ENCODE assay signal across 9 mouse cellular contexts in the genomic region with DNA sequence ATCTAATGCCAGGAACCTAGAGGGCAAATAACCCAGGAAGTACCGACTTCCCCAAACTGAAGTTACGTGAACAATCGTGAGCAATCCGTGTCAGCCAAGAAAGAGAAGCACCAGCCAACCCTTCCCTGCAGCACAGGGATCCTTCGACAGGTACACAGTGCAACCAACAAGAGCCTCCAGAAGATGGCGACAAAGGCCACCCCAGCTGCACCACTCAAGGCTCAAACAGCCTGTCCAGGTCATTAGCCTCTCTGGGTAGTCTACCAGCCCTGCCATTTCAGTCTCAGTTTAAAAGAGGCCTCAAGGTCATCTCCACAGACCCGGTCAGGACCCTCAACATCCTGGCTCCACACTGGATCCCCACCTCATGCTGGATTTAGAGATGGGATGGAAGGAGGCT. TPM values are rescaled to one million over a fixed set of nuclear protein-coding genes. Genes with fewer than 3 reads are reported as not detected.
DNase-seq lines count a peak whose midpoint lies in the region; ATAC-seq and TF ChIP-seq lines count a peak whose summit lies in the region.
"Had no signal": no experiment of that assay in that cellular context is flagged by ENCODE, and none has a peak within 500 bp of the region (broad histone marks: within the 10 kb centered on the region; RNA-seq: fewer than 3 reads in every experiment).

No protein-coding gene starts in this region.

- ATAC-seq in hindbrain, postnatal 0 days, result peak; percentile 72; the same call in 1 of the 2 replicates
- ATAC-seq in midbrain, embryonic 13.5 days, result peak; percentile 59; the same call in 1 of the 2 replicates

- peak; percentile 95 for TF ChIP-seq CTCF in hindbrain, postnatal 0 days (IDR thresholded peaks at IDR 0.05; ENCODE audit: low read depth)

- DNase-seq in ovary, postnatal 14 days (ENCODE audit: low spot score), result peak; percentile 43
- no peak for DNase-seq in ovary, adult 18-20 months (ENCODE audit: low spot score)
- peak; percentile 71 for DNase-seq in cerebellum, adult 9-10 months
- DNase-seq in gastrocnemius, adult 18-20 months (ENCODE audit: low spot score), result peak; percentile 69
- DNase-seq in hindbrain, postnatal 0 days (ENCODE audit: low spot score), result peak; percentile 81
- peak; percentile 50 to 59 for DNase-seq in left cerebral cortex, postnatal 36 days (ENCODE audit: low spot score in 2 of 2)
- peak; percentile 25 to 37 for DNase-seq in spleen, postnatal 36 days (ENCODE audit: low spot score in 2 of 2)

- no peak overlapping the region for H3K4me3 ChIP-seq in hindbrain, postnatal 0 days (ENCODE audit: low read length)
- no peak overlapping the region for H3K4me3 ChIP-seq in midbrain, embryonic 13.5 days (replicated peaks)
- H3K4me3 ChIP-seq: liver, embryonic 15.5 days had no signal

- no peaks in the 10 kb centered on the region for H3K9me3 ChIP-seq in hindbrain, postnatal 0 days (ENCODE audit: low read length)
- H3K9me3 ChIP-seq in midbrain, embryonic 13.5 days, result no peaks in the 10 kb centered on the region
- H3K9me3 ChIP-seq: liver, embryonic 15.5 days had no signal

- WGBS in hindbrain, postnatal 0 days, result 24% methylated on average over 7 of the region's 7 CpGs
- WGBS in midbrain, embryonic 13.5 days, result 34% methylated on average over 7 of the region's 7 CpGs

- H3K9ac ChIP-seq in hindbrain, postnatal 0 days (replicated peaks; ENCODE audit: low read length), result no peak overlapping the region
- H3K9ac ChIP-seq in midbrain, embryonic 13.5 days (replicated peaks), result no peak overlapping the region
- H3K9ac ChIP-seq: liver, embryonic 15.5 days had no signal

- intact Hi-C loops in left cerebral cortex, postnatal 36 days (cut with DNase I), result loop anchor here (2.0 to 5.0 kb wide), 2 partner anchors 40 to 85 kb away; no protein-coding TSS in a partner anchor

- H3K4me2 ChIP-seq in hindbrain, postnatal 0 days (ENCODE audit: low read depth, low read length), result no peak overlapping the region
- H3K4me2 ChIP-seq in midbrain, embryonic 13.5 days (replicated peaks), result no peak overlapping the region
- H3K4me2 ChIP-seq: liver, embryonic 15.5 days had no signal

- no peaks in the 10 kb centered on the region for H3K4me1 ChIP-seq in hindbrain, postnatal 0 days (ENCODE audit: insufficient read depth, low read length)
- peaks cover 26% of the 10 kb centered on the region for H3K4me1 ChIP-seq in midbrain, embryonic 13.5 days (replicated peaks)

- H3K36me3 ChIP-seq in hindbrain, postnatal 0 days (ENCODE audit: insufficient read depth, low read length), result no peaks in the 10 kb centered on the region
- no peaks in the 10 kb centered on the region for H3K36me3 ChIP-seq in midbrain, embryonic 13.5 days
- H3K36me3 ChIP-seq: liver, embryonic 15.5 days had no signal

- no peak overlapping the region for H3K27ac ChIP-seq in hindbrain, postnatal 0 days
- no peak overlapping the region for H3K27ac ChIP-seq in midbrain, embryonic 13.5 days
- H3K27ac ChIP-seq: liver, embryonic 15.5 days had no signal

- H3K27me3 ChIP-seq in hindbrain, postnatal 0 days (ENCODE audit: insufficient read depth, low read length), result no peaks in the 10 kb centered on the region
- H3K27me3 ChIP-seq in midbrain, embryonic 13.5 days, result 0 out of 2 replicates have a peak, but pooled peaks cover 3% of the 10 kb centered on the region
- H3K27me3 ChIP-seq: liver, embryonic 15.5 days had no signal

RNA-seq across cellular contexts. Expression of a gene that starts 34.6 kb away (rescaled TPM):
- 100 to 1,000 TPM; 316 to 319 TPM for total RNA-seq in gastrocnemius, adult 18-20 months (2021)
- total RNA-seq in hindbrain, postnatal 0 days (2014; rRNA removed), result 52.0 and 61.9 TPM in 2 replicates
- polyA plus RNA-seq in hindbrain, postnatal 0 days (2015; fragmentation: Nextera tagmentation; extraction: Ambion mirVana), result 81.1 and 81.8 TPM in 2 replicates
- 100 to 1,000 TPM in 1 of 2 experiments, 10 to 100 TPM in 1; 95.7 to 112 TPM for total RNA-seq in left cerebral cortex, postnatal 36 days (2021)
- polyA plus RNA-seq in midbrain, embryonic 13.5 days (2015; fragmentation: Nextera tagmentation; extraction: Ambion mirVana), result 44.2 and 45.0 TPM in 2 replicates
